Mouse (Mus musculus) hindbrain, embryonic 13.5 days (tissue): ENCODE measurements around the gene Rybp. TPM values are rescaled to one million over a fixed set of nuclear protein-coding genes. Genes with fewer than 3 reads are reported as not detected.

ENCODE experiments used
- ATAC-seq: fragments of 200-750 bp; cut with Nextera tagmentation; 2 replicates; pipeline ENCODE4 v1.8.0; 2017; ENCODE audit warnings: moderate TSS enrichment; ENCODE audit not compliant: low FRiP score
- H3K27ac ChIP-seq: fragments of 300-500 bp; sonication (generic); 2 replicates; pipeline ENCODE4 v1.5.1; 2015; ENCODE audit warnings: inconsistent platforms, mild to moderate bottlenecking, moderate library complexity
- H3K27me3 ChIP-seq: fragments of 300-500 bp; sonication (generic); 2 replicates; pipeline ENCODE4 v1.6.1; 2015; ENCODE audit warnings: mild to moderate bottlenecking, inconsistent platforms
- H3K36me3 ChIP-seq: fragments of 300-500 bp; sonication (generic); 2 replicates; pipeline ENCODE4 v1.6.1; 2015; ENCODE audit warnings: mild to moderate bottlenecking, inconsistent platforms
- H3K4me1 ChIP-seq: fragments of 300-500 bp; sonication (generic); replicated peaks from 2 replicates; pipeline ENCODE4 v1.6.1; 2015; ENCODE audit warnings: inconsistent platforms
- H3K4me2 ChIP-seq: fragments of 300-500 bp; sonication (generic); 2 replicates; pipeline ENCODE4 v1.6.1; 2015; ENCODE audit warnings: inconsistent platforms, mild to moderate bottlenecking, moderate library complexity
- H3K4me3 ChIP-seq: fragments of 300-500 bp; sonication (generic); 2 replicates; pipeline ENCODE4 v1.5.1; 2015; ENCODE audit warnings: mild to moderate bottlenecking, inconsistent platforms
- H3K9ac ChIP-seq: fragments of 300-500 bp; sonication (generic); 2 replicates; pipeline ENCODE4 v1.6.1; 2015; ENCODE audit warnings: mild to moderate bottlenecking, inconsistent platforms
- H3K9me3 ChIP-seq: fragments of 300-500 bp; sonication (generic); 2 replicates; pipeline ENCODE4 v1.6.1; 2016; ENCODE audit warnings: inconsistent platforms
- WGBS: fragments of 180-500 bp; shearing (Covaris S2); methylation state at CpG from one replicate; pipeline ENCODE4 v1.1.7; 2015; 5-methylcytosine and 5-hydroxymethylcytosine counted together
- polyA plus RNA-seq: library from polyadenylated mRNA; unstranded; fragments of >200 nt; fragmentation: Nextera tagmentation; extraction: Ambion mirVana; gene quantifications from 2 replicates; pipeline ENCODE4 v1.2.1, GENCODE M21; 2015

The Rybp gene
- polyA plus RNA-seq = 18.2 and 19.0 TPM in 2 replicates

GRCm38 (mm10) chr6:100287334-100288015, at the start of gene Rybp:
Gene Rybp (minus strand): TSS chr6:100287485.
- H3K36me3 ChIP-seq = no peaks in the 10 kb centered on the region
- peak; percentile 97 for ATAC-seq
- H3K4me2 ChIP-seq = peak within 1 kb of the TSS; percentile 96
- H3K9me3 ChIP-seq = no peaks in the 10 kb centered on the region
- WGBS = under 1% methylated on average over 35 of the region's 112 CpGs
- peaks cover 31% of the 10 kb centered on the region for H3K4me1 ChIP-seq
- peak within 1 kb of the TSS; percentile 71 for H3K4me3 ChIP-seq
- H3K9ac ChIP-seq = peak within 1 kb of the TSS; percentile 94
- H3K27ac ChIP-seq = peak within 1 kb of the TSS; percentile 99
- H3K27me3 ChIP-seq = peaks cover 38% of the 10 kb centered on the region

- Histone ChIP-seq H3K9ac (no peak overlapping the region), H3K4me3 (no peak overlapping the region), H3K36me3 (no peaks in the 10 kb centered on the region), H3K4me1 (peaks cover 26% of the 10 kb centered on the region), H3K27ac (no peak overlapping the region), H3K4me2 (no peak overlapping the region), H3K9me3 (no peaks in the 10 kb centered on the region), H3K27me3 (peaks cover 45% of the 10 kb centered on the region)
- ATAC-seq = 0 out of 2 replicates have a peak, but pooled peaks have one; percentile 46
- 10% methylated on average over 14 of the region's 14 CpGs for WGBS
Measured at GRCm38 (mm10) chr6:100336591-100337148, 49.4 kb upstream of the Rybp start.

GRCm38 (mm10) chr6:100335506-100336144, 48.3 kb upstream of the Rybp start:
- ATAC-seq = 0 out of 2 replicates have a peak, but pooled peaks have one; percentile 66
- H3K27ac ChIP-seq = no peak overlapping the region; the same call in 1 of the 2 replicates
- H3K9ac ChIP-seq = peak overlapping the region; percentile 25; the same call in 1 of the 2 replicates
- H3K9me3 ChIP-seq = no peaks in the 10 kb centered on the region
- peaks cover 54% of the 10 kb centered on the region for H3K27me3 ChIP-seq
- no peaks in the 10 kb centered on the region for H3K36me3 ChIP-seq
- peaks cover 24% of the 10 kb centered on the region for H3K4me1 ChIP-seq
- H3K4me3 ChIP-seq = no peak overlapping the region
- WGBS = 1% methylated on average over 18 of the region's 18 CpGs
- peak overlapping the region; percentile 34 for H3K4me2 ChIP-seq

GRCm38 (mm10) chr6:100333745-100334144, 46.5 kb upstream of the Rybp start:
- Histone ChIP-seq H3K4me1 (peaks cover 24% of the 10 kb centered on the region), H3K27ac (no peak overlapping the region), H3K27me3 (peaks cover 46% of the 10 kb centered on the region), H3K36me3 (no peaks in the 10 kb centered on the region), H3K9me3 (no peaks in the 10 kb centered on the region), H3K4me2 (no peak overlapping the region), H3K9ac (no peak overlapping the region), H3K4me3 (no peak overlapping the region)
- 78% methylated on average over 7 of the region's 7 CpGs for WGBS
- no peak for ATAC-seq

- H3K36me3 ChIP-seq = no peaks in the 10 kb centered on the region
- no peaks in the 10 kb centered on the region for H3K9me3 ChIP-seq
- no peak overlapping the region for H3K9ac ChIP-seq
- peaks cover 24% of the 10 kb centered on the region for H3K4me1 ChIP-seq
- peaks cover 37% of the 10 kb centered on the region for H3K27me3 ChIP-seq
- H3K4me2 ChIP-seq = no peak overlapping the region
- 77% methylated on average over 4 of the region's 4 CpGs for WGBS
- H3K4me3 ChIP-seq = no peak overlapping the region
- H3K27ac ChIP-seq = no peak overlapping the region
- no peak for ATAC-seq
Measured at GRCm38 (mm10) chr6:100332479-100332878, 45.2 kb upstream of the Rybp start.

- Histone ChIP-seq H3K9ac (no peak overlapping the region), H3K4me1 (peaks cover 18% of the 10 kb centered on the region), H3K27me3 (peaks cover 30% of the 10 kb centered on the region), H3K27ac (no peak overlapping the region), H3K36me3 (no peaks in the 10 kb centered on the region), H3K4me2 (no peak overlapping the region), H3K9me3 (no peaks in the 10 kb centered on the region), H3K4me3 (no peak overlapping the region)
- no peak for ATAC-seq
- 58% methylated on average over 8 of the region's 8 CpGs for WGBS
Measured at GRCm38 (mm10) chr6:100331582-100331981, 44.3 kb upstream of the Rybp start.

GRCm38 (mm10) chr6:100331055-100331454, 43.8 kb upstream of the Rybp start:
- Histone ChIP-seq H3K27me3 (peaks cover 27% of the 10 kb centered on the region), H3K4me3 (no peak overlapping the region), H3K36me3 (no peaks in the 10 kb centered on the region), H3K4me1 (peaks cover 13% of the 10 kb centered on the region), H3K9ac (no peak overlapping the region), H3K27ac (no peak overlapping the region), H3K9me3 (no peaks in the 10 kb centered on the region), H3K4me2 (no peak overlapping the region)
- no peak for ATAC-seq
- WGBS = 81% methylated on average over 9 of the region's 9 CpGs

- WGBS = 64% methylated on average over 4 of the region's 4 CpGs
- Histone ChIP-seq H3K4me3 (no peak overlapping the region), H3K27me3 (peaks cover 27% of the 10 kb centered on the region), H3K36me3 (no peaks in the 10 kb centered on the region), H3K4me1 (no peaks in the 10 kb centered on the region), H3K4me2 (no peak overlapping the region), H3K27ac (no peak overlapping the region), H3K9ac (no peak overlapping the region), H3K9me3 (no peaks in the 10 kb centered on the region)
- ATAC-seq = no peak
Measured at GRCm38 (mm10) chr6:100329542-100329941, 42.3 kb upstream of the Rybp start.

- Histone ChIP-seq H3K36me3 (no peaks in the 10 kb centered on the region), H3K4me1 (peaks cover 8% of the 10 kb centered on the region; the same call in 1 of the 2 replicates), H3K27me3 (peaks cover 22% of the 10 kb centered on the region; the same call in 1 of the 2 replicates), H3K9ac (no peak overlapping the region), H3K9me3 (no peaks in the 10 kb centered on the region), H3K27ac (no peak overlapping the region), H3K4me3 (no peak overlapping the region), H3K4me2 (no peak overlapping the region)
- ATAC-seq = no peak
- 85% methylated on average over 5 of the region's 5 CpGs for WGBS
Measured at GRCm38 (mm10) chr6:100327050-100327449, 39.8 kb upstream of the Rybp start.

GRCm38 (mm10) chr6:100323756-100324430, 36.6 kb upstream of the Rybp start:
- no peak overlapping the region for H3K4me3 ChIP-seq
- no peak overlapping the region for H3K27ac ChIP-seq
- ATAC-seq = no peak
- H3K36me3 ChIP-seq = no peaks in the 10 kb centered on the region
- no peak overlapping the region for H3K9ac ChIP-seq
- no peak overlapping the region for H3K4me2 ChIP-seq
- peaks cover 12% of the 10 kb centered on the region; the same call in 1 of the 2 replicates for H3K27me3 ChIP-seq
- WGBS = 84% methylated on average over 10 of the region's 10 CpGs
- H3K4me1 ChIP-seq = peaks cover 11% of the 10 kb centered on the region; the same call in 1 of the 2 replicates
- H3K9me3 ChIP-seq = no peaks in the 10 kb centered on the region

- no peak overlapping the region for H3K4me2 ChIP-seq
- H3K36me3 ChIP-seq = no peaks in the 10 kb centered on the region
- H3K4me1 ChIP-seq = peaks cover 11% of the 10 kb centered on the region; the same call in 1 of the 2 replicates
- no peak overlapping the region for H3K27ac ChIP-seq
- peaks cover 8% of the 10 kb centered on the region; the same call in 1 of the 2 replicates for H3K27me3 ChIP-seq
- no peak overlapping the region for H3K4me3 ChIP-seq
- WGBS = 32% methylated on average over 8 of the region's 8 CpGs
- no peak overlapping the region for H3K9ac ChIP-seq
- H3K9me3 ChIP-seq = no peaks in the 10 kb centered on the region
- peak; percentile 63; the same call in 1 of the 2 replicates for ATAC-seq
Measured at GRCm38 (mm10) chr6:100322561-100322960, 35.3 kb upstream of the Rybp start.

GRCm38 (mm10) chr6:100322145-100322544, 34.9 kb upstream of the Rybp start:
- H3K27ac ChIP-seq = no peak overlapping the region

More at GRCm38 (mm10) chr6:100322145-100322544, 34.9 kb upstream of the Rybp start:
- no peaks in the 10 kb centered on the region for H3K36me3 ChIP-seq
- H3K4me3 ChIP-seq = no peak overlapping the region
- ATAC-seq = no peak
- H3K9me3 ChIP-seq = no peaks in the 10 kb centered on the region
- H3K4me1 ChIP-seq = peaks cover 11% of the 10 kb centered on the region; the same call in 1 of the 2 replicates
- 88% methylated on average over 5 of the region's 5 CpGs for WGBS
- no peak overlapping the region for H3K4me2 ChIP-seq
- peaks cover 8% of the 10 kb centered on the region; the same call in 1 of the 2 replicates for H3K27me3 ChIP-seq
- H3K9ac ChIP-seq = no peak overlapping the region
